Mouse (Mus musculus): ENCODE measurements around the gene Pstk.
A peak's percentile ranks its signal among the peaks of the same experiment; 100 is the strongest.
"Not testable (repeated sequence)": the region's sequence is repeated elsewhere in the genome, so short reads cannot be mapped to it uniquely, and the experiment has no call there.

Gene Pstk

DNA sequence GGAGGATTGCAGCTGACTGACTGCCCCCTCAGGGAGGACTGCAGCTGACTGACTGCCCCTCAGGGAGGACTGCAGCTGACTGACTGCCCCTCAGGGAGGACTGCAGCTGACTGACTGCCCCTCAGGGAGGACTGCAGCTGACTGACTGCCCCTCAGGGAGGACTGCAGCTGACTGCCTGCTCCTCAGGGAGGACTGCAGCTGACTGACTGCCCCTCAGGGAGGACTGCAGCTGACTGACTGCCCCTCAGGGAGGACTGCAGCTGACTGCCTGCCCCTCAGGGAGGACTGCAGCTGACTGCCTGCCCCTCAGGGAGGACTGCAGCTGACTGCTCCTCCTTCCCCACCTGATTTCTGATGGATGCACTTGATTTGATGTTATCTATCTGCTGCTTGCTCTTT, 45.8 kb downstream of the Pstk start:
- DNase-seq: not testable (repeated sequence)

GRCm38 (mm10) chr7:131417605-131418004, 46.7 kb downstream of the Pstk start:
- no peak for DNase-seq

DNA sequence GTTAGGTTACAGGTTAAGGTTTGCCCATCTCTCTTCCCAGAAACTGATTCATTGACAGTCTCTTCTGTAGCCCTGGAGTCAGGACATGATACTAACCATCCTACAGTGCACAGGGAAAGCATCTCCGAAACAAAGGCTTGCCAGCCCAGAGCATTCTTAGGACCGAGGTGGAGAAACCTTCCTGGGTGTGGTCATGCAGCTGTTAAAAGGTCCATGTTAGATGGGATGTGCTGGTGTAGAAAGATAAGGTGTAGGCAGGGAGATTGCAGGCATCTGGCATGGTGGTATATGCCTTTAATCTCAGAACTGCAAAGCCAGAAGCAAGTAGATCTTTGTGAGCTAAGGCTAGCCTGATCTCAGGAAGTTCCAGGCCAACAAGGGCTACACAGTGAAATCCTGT, 54.0 kb downstream of the Pstk start:
- DNase-seq: no peak

- no peak for DNase-seq
Observed at GRCm38 (mm10) chr7:131427331-131427730, 56.4 kb downstream of the Pstk start.

GRCm38 (mm10) chr7:131432244-131432643, 61.3 kb downstream of the Pstk start:
- DNase-seq: peak; percentile 18

GRCm38 (mm10) chr7:131434276-131434675, 63.3 kb downstream of the Pstk start:
- no peak for DNase-seq

GRCm38 (mm10) chr7:131437051-131437450, 66.1 kb downstream of the Pstk start:
- no peak for DNase-seq
